Mouse (Mus musculus): ENCODE data around the gene Ppp2r5c. TPM values are rescaled to one million over a fixed set of nuclear protein-coding genes. Genes with fewer than 3 reads are reported as not detected.

The Ppp2r5c gene
- polyA plus RNA-seq, 1 experiment from 2014 or later = 168 TPM

DNA sequence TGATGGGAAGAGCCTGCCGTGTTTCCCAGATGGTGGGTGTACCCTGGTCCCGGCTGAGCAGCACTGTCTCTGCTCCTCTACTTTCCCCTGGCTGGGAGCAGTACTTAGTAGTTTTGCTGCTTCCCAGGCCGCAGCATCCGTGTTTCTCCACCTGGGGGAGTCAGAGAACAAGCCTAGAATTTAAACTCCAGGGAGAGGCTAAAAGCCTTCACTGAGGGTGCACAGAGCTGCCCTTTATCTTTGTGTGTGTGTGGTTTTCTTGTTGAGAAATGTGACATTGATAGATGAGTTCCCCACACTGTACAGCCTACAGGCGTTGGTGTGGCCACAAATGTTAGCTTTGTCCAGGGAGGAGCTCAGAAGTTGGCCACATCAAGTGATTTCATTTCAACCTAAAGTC, 7.3 kb downstream of the Ppp2r5c start:
- ATAC-seq (ENCODE audit: insufficient number of reproducible peaks, insufficient read depth, low FRiP score, low read depth) = peak; percentile 64; the same call in 1 of the 2 replicates
- no peak overlapping the region for H3K27ac ChIP-seq (ENCODE audit: low read length)
- H3K4me1 ChIP-seq (ENCODE audit: control insufficient read depth, insufficient read depth, low read length) = no peaks in the 10 kb centered on the region
- H3K9me3 ChIP-seq (ENCODE audit: control insufficient read depth, low read depth, low read length) = no peaks in the 10 kb centered on the region
- no peak overlapping the region for H3K4me3 ChIP-seq (ENCODE audit: low read depth, low read length)
- no peaks in the 10 kb centered on the region for H3K27me3 ChIP-seq (ENCODE audit: control insufficient read depth, insufficient read depth, low read length)
- H3K9ac ChIP-seq (replicated peaks; ENCODE audit: low read depth, low read length) = no peak overlapping the region
- no peaks in the 10 kb centered on the region for H3K36me3 ChIP-seq (ENCODE audit: control insufficient read depth, insufficient read depth, low read length)
- H3K4me2 ChIP-seq (replicated peaks; ENCODE audit: low read depth, low read length) = no peak overlapping the region
- WGBS = 8% methylated on average over 5 of the region's 5 CpGs

DNA sequence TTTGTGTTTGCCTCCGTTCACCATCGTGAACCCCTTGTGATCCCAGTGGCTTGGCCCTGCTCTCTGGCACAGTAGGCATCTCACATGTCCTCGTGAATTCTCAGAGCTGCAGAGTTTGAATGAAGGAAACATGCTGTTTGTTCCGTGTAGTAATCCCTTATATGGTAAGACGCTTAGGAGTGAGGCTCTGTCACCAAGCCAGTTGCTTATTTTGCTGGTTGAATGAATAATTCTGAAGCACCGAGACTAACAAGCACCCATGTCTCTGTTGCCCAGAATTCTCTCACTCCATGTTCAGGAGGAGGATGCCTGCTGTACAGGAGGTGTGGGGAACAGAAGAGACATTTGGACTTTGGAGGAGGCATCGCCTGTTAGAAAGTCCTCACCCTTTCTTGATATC, 9.1 kb downstream of the Ppp2r5c start:
- Histone ChIP-seq H3K9me3 (ENCODE audit: control insufficient read depth, low read depth, low read length) (no peaks in the 10 kb centered on the region), H3K27me3 (ENCODE audit: control insufficient read depth, insufficient read depth, low read length) (no peaks in the 10 kb centered on the region), H3K4me3 (ENCODE audit: low read depth, low read length) (no peak overlapping the region), H3K36me3 (ENCODE audit: control insufficient read depth, insufficient read depth, low read length) (no peaks in the 10 kb centered on the region), H3K4me2 (replicated peaks; ENCODE audit: low read depth, low read length) (no peak overlapping the region), H3K27ac (ENCODE audit: low read length) (no peak overlapping the region), H3K9ac (replicated peaks; ENCODE audit: low read depth, low read length) (no peak overlapping the region), H3K4me1 (ENCODE audit: control insufficient read depth, insufficient read depth, low read length) (no peaks in the 10 kb centered on the region)
- ATAC-seq (ENCODE audit: insufficient number of reproducible peaks, insufficient read depth, low FRiP score, low read depth) = no peak
- WGBS = 91% methylated on average over 7 of the region's 7 CpGs

DNA sequence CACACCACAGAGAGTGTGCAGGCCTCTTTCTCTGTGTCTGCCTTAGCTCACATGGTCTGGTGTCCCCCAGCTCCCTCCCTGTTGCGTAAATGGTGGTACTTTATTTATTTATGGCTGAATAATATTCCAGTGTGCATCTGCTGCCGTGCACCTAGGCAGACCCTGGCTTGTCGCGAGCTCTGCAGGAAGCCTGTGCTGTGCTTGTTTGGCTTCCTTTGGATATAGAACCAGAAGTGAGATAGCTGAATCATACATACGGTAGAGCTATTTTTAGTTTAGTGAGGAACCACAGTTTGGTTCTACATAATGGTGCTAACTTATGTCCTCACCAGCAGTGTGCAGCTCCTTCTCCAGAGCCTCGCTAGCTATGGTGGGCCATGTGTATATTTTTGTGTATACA, 11.7 kb downstream of the Ppp2r5c start:
- H3K27ac ChIP-seq (ENCODE audit: low read length) = no peak overlapping the region
- no peak overlapping the region for H3K4me3 ChIP-seq (ENCODE audit: low read depth, low read length)
- no peaks in the 10 kb centered on the region for H3K27me3 ChIP-seq (ENCODE audit: control insufficient read depth, insufficient read depth, low read length)
- H3K36me3 ChIP-seq (ENCODE audit: control insufficient read depth, insufficient read depth, low read length) = no peaks in the 10 kb centered on the region
- no peak overlapping the region for H3K9ac ChIP-seq (replicated peaks; ENCODE audit: low read depth, low read length)
- WGBS = 85% methylated on average over 6 of the region's 6 CpGs
- no peaks in the 10 kb centered on the region for H3K4me1 ChIP-seq (ENCODE audit: control insufficient read depth, insufficient read depth, low read length)
- H3K9me3 ChIP-seq (ENCODE audit: control insufficient read depth, low read depth, low read length) = no peaks in the 10 kb centered on the region
- H3K4me2 ChIP-seq (replicated peaks; ENCODE audit: low read depth, low read length) = no peak overlapping the region
- no peak for ATAC-seq (ENCODE audit: insufficient number of reproducible peaks, insufficient read depth, low FRiP score, low read depth)

DNA sequence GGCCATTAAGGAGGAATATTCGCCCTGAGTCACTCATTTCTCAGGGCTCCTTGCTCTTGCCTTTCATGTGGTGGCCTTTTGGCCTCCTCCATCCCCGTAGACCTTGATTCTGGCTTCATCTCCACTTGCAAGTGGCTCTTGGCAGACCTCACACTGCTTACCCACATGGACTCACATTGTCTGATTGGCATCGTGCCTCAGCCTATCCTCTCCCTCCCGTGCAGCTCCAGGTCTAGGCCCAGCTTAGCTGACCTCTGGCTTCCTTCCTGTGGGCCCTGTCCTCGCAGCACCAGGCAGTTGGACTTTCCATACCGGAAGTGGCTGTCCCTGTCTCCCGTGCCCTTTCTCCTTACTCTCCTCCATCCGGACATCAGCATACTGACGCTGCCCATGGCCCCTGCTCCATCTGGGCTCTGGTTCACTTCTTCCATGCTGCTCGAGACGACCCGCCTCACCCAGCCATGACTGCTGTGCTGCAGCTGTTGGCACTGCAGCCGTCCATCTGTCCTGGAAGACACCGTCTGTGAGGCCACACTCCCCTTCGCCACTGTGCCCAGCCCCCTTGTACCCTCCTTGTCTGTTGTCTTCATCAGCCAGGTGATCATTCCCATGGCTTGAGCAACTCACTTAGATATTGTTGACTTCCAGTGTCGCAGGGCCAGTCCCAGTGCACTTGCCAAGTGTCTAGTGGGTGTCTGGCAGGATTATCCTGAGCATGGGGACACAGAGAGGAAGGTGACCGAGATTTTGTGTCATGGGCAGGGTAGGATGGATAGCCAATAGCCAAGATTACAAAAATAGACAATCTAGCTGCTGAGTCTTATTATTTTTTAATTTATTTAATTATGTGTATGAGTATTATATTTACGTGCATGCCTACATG, 13.7 kb downstream of the Ppp2r5c start:
- 84% methylated on average over 18 of the region's 18 CpGs for WGBS
- no peak for ATAC-seq (ENCODE audit: insufficient number of reproducible peaks, insufficient read depth, low FRiP score, low read depth)
- no peaks in the 10 kb centered on the region for H3K36me3 ChIP-seq (ENCODE audit: control insufficient read depth, insufficient read depth, low read length)
- H3K9ac ChIP-seq (replicated peaks; ENCODE audit: low read depth, low read length) = no peak overlapping the region
- no peak overlapping the region for H3K4me2 ChIP-seq (replicated peaks; ENCODE audit: low read depth, low read length)
- no peaks in the 10 kb centered on the region for H3K9me3 ChIP-seq (ENCODE audit: control insufficient read depth, low read depth, low read length)
- no peak overlapping the region for H3K27ac ChIP-seq (ENCODE audit: low read length)
- no peaks in the 10 kb centered on the region for H3K27me3 ChIP-seq (ENCODE audit: control insufficient read depth, insufficient read depth, low read length)
- no peaks in the 10 kb centered on the region for H3K4me1 ChIP-seq (ENCODE audit: control insufficient read depth, insufficient read depth, low read length)
- no peak overlapping the region for H3K4me3 ChIP-seq (ENCODE audit: low read depth, low read length)

DNA sequence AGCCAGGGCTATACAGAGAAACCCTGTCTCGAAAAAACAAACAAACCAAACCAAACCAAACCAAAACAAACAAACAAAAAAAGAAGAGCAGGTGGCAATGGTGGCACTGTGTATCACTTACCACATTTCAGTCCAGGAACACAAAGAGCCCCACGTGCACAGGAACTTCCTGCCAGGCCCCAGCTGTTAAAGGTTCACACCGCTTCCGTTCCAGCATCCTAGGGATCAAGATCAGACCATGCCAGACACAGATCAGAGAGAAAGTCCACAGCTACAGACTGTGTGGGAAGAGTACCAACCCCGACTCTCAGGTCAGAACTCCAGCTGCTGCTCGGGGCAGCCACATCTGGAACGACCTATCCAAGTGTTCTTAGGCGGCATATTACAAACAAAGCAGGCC, 16.8 kb downstream of the Ppp2r5c start:
- no peaks in the 10 kb centered on the region for H3K27me3 ChIP-seq (ENCODE audit: control insufficient read depth, insufficient read depth, low read length)
- H3K4me1 ChIP-seq (ENCODE audit: control insufficient read depth, insufficient read depth, low read length) = no peaks in the 10 kb centered on the region
- H3K4me2 ChIP-seq (replicated peaks; ENCODE audit: low read depth, low read length) = no peak overlapping the region
- ATAC-seq (ENCODE audit: insufficient number of reproducible peaks, insufficient read depth, low FRiP score, low read depth) = no peak
- H3K27ac ChIP-seq (ENCODE audit: low read length) = no peak overlapping the region
- no peak overlapping the region for H3K9ac ChIP-seq (replicated peaks; ENCODE audit: low read depth, low read length)
- H3K36me3 ChIP-seq (ENCODE audit: control insufficient read depth, insufficient read depth, low read length) = no peaks in the 10 kb centered on the region
- WGBS = 73% methylated on average over 8 of the region's 8 CpGs
- no peaks in the 10 kb centered on the region for H3K9me3 ChIP-seq (ENCODE audit: control insufficient read depth, low read depth, low read length)
- H3K4me3 ChIP-seq (ENCODE audit: low read depth, low read length) = no peak overlapping the region

DNA sequence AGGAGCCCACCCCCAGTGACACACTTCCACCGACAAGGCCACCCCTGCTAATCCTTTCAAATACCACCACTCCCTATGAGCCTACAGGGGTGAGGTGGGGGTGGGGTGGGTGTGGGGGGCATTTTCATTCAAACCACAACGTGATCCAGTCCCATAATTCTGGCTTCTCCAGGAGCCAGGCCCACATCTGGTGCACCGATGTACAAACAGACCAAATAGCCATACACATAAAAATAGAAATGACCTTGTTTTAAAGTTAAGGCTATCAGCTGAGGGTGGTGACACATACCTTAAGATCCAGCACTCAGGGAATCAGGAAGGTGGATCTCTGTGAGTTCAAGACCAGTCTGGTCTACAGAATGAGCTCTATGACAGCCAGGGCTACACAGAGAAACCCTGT, 24.5 kb downstream of the Ppp2r5c start:
- Histone ChIP-seq H3K4me2 (replicated peaks; ENCODE audit: low read depth, low read length) (no peak overlapping the region), H3K36me3 (ENCODE audit: control insufficient read depth, insufficient read depth, low read length) (no peaks in the 10 kb centered on the region; the same call in 1 of the 2 replicates), H3K4me1 (ENCODE audit: control insufficient read depth, insufficient read depth, low read length) (no peaks in the 10 kb centered on the region), H3K27ac (ENCODE audit: low read length) (no peak overlapping the region), H3K27me3 (ENCODE audit: control insufficient read depth, insufficient read depth, low read length) (no peaks in the 10 kb centered on the region), H3K4me3 (ENCODE audit: low read depth, low read length) (no peak overlapping the region), H3K9me3 (ENCODE audit: control insufficient read depth, low read depth, low read length) (no peaks in the 10 kb centered on the region), H3K9ac (replicated peaks; ENCODE audit: low read depth, low read length) (no peak overlapping the region)
- no peak for ATAC-seq (ENCODE audit: insufficient number of reproducible peaks, insufficient read depth, low FRiP score, low read depth)
- WGBS = 76% methylated on average over 3 of the region's 3 CpGs

DNA sequence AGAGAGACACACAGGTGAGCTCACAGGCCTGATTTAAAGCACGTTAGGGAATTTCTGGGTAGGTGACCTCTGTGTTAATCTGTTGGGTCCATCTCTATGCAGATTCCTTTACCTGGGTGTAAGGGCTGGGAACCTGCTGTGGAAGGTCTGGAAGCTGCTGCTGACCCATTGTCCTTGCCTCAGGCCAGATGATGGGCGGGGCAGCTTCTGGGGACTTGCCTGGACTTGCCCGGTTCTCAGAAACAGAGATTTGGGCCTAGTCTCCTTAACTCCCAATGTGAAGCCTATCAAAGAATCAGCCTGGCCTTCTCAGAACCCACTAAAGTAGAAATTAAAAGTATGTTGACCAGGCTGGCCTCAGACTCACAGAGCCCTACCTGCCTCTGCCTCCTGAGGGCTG, 25.3 kb downstream of the Ppp2r5c start:
- WGBS = 72% methylated on average over 3 of the region's 3 CpGs
- Histone ChIP-seq H3K4me2 (replicated peaks; ENCODE audit: low read depth, low read length) (no peak overlapping the region), H3K4me1 (ENCODE audit: control insufficient read depth, insufficient read depth, low read length) (no peaks in the 10 kb centered on the region), H3K4me3 (ENCODE audit: low read depth, low read length) (no peak overlapping the region), H3K9me3 (ENCODE audit: control insufficient read depth, low read depth, low read length) (no peaks in the 10 kb centered on the region), H3K27ac (ENCODE audit: low read length) (no peak overlapping the region), H3K9ac (replicated peaks; ENCODE audit: low read depth, low read length) (no peak overlapping the region), H3K36me3 (ENCODE audit: control insufficient read depth, insufficient read depth, low read length) (no peaks in the 10 kb centered on the region; the same call in 1 of the 2 replicates), H3K27me3 (ENCODE audit: control insufficient read depth, insufficient read depth, low read length) (no peaks in the 10 kb centered on the region)
- ATAC-seq (ENCODE audit: insufficient number of reproducible peaks, insufficient read depth, low FRiP score, low read depth) = no peak

GRCm38 (mm10) chr12:110474497-110474896, 27.6 kb downstream of the Ppp2r5c start:
- no peak overlapping the region for H3K27ac ChIP-seq (ENCODE audit: low read length)
- H3K27me3 ChIP-seq (ENCODE audit: control insufficient read depth, insufficient read depth, low read length) = no peaks in the 10 kb centered on the region
- no peak for ATAC-seq (ENCODE audit: insufficient number of reproducible peaks, insufficient read depth, low FRiP score, low read depth)
- no peaks in the 10 kb centered on the region for H3K4me1 ChIP-seq (ENCODE audit: control insufficient read depth, insufficient read depth, low read length)
- no peak overlapping the region for H3K4me3 ChIP-seq (ENCODE audit: low read depth, low read length)
- H3K4me2 ChIP-seq (replicated peaks; ENCODE audit: low read depth, low read length) = no peak overlapping the region
- no peaks in the 10 kb centered on the region for H3K9me3 ChIP-seq (ENCODE audit: control insufficient read depth, low read depth, low read length)
- no peak overlapping the region for H3K9ac ChIP-seq (replicated peaks; ENCODE audit: low read depth, low read length)
- no peaks in the 10 kb centered on the region; the same call in 1 of the 2 replicates for H3K36me3 ChIP-seq (ENCODE audit: control insufficient read depth, insufficient read depth, low read length)
- WGBS = 34% methylated on average over 8 of the region's 8 CpGs

DNA sequence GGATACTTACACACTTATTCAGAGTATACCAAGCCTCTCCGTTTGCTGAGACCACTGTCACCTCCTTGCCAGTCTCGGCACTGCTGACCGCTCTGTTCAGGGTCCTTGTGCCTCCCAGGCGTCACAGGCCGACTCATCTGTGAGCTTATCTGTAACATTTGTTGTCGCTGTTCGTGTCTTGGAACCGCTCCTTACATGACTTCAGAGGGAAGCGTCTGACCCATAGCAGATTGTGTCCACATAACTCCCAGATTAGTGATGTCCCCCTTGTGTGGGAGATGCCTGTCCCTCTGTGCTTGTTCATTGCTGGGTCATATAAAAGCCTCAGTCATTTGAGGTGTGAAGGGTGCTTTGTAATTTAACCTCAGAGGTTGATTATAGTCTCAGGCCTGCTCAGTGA, 29.6 kb downstream of the Ppp2r5c start:
- Histone ChIP-seq H3K9me3 (ENCODE audit: control insufficient read depth, low read depth, low read length) (no peaks in the 10 kb centered on the region), H3K27me3 (ENCODE audit: control insufficient read depth, insufficient read depth, low read length) (no peaks in the 10 kb centered on the region), H3K27ac (ENCODE audit: low read length) (no peak overlapping the region), H3K4me2 (replicated peaks; ENCODE audit: low read depth, low read length) (no peak overlapping the region), H3K9ac (replicated peaks; ENCODE audit: low read depth, low read length) (no peak overlapping the region), H3K36me3 (ENCODE audit: control insufficient read depth, insufficient read depth, low read length) (no peaks in the 10 kb centered on the region; the same call in 1 of the 2 replicates), H3K4me3 (ENCODE audit: low read depth, low read length) (no peak overlapping the region), H3K4me1 (ENCODE audit: control insufficient read depth, insufficient read depth, low read length) (no peaks in the 10 kb centered on the region)
- 77% methylated on average over 9 of the region's 9 CpGs for WGBS
- no peak for ATAC-seq (ENCODE audit: insufficient number of reproducible peaks, insufficient read depth, low FRiP score, low read depth)
